Mouse (Mus musculus): ENCODE measurements around the gene Gm20481. TPM values are rescaled to one million over a fixed set of nuclear protein-coding genes. Genes with fewer than 3 reads are reported as not detected.
"Not testable (repeated sequence)": the region's sequence is repeated elsewhere in the genome, so short reads cannot be mapped to it uniquely, and the experiment has no call there.

Gene Gm20481
- polyA plus RNA-seq, 1 experiment from 2014 or later, result 0.36 TPM

GRCm38 (mm10) chr17:34994751-34995150 is 25.0 kb downstream of the Gm20481 start:
- Histone ChIP-seq H3K4me2 (ENCODE audit: low read depth, severe bottlenecking) (no peak overlapping the region), H3K4me1 (ENCODE audit: control insufficient read depth, insufficient read depth, low read length) (peaks cover 2% of the 10 kb centered on the region; the same call in 1 of the 2 replicates), H3K27me3 (ENCODE audit: control insufficient read depth, insufficient read depth, low read length) (no peaks in the 10 kb centered on the region), H3K4me3 (ENCODE audit: low read depth, low read length) (no peak overlapping the region), H3K36me3 (ENCODE audit: control insufficient read depth, insufficient read depth, low read length) (peaks cover 20% of the 10 kb centered on the region), H3K27ac (replicated peaks; ENCODE audit: low read depth, low read length) (no peak overlapping the region), H3K9ac (ENCODE audit: low read length) (no peak overlapping the region), H3K9me3 (ENCODE audit: control insufficient read depth, low read length) (no peaks in the 10 kb centered on the region)
- ATAC-seq (ENCODE audit: insufficient number of reproducible peaks, low FRiP score, low TSS enrichment, low read depth) (no peak), DNase-seq (ENCODE audit: low spot score) (no peak)

GRCm38 (mm10) chr17:34995192-34995591 is 25.5 kb downstream of the Gm20481 start:
- H3K36me3 ChIP-seq (ENCODE audit: control insufficient read depth, insufficient read depth, low read length), result peaks cover 20% of the 10 kb centered on the region
- not testable (repeated sequence) for ATAC-seq (ENCODE audit: insufficient number of reproducible peaks, low FRiP score, low TSS enrichment, low read depth); H3K4me3 ChIP-seq (ENCODE audit: low read depth, low read length); DNase-seq (ENCODE audit: low spot score); H3K27me3 ChIP-seq (ENCODE audit: control insufficient read depth, insufficient read depth, low read length); H3K4me1 ChIP-seq (ENCODE audit: control insufficient read depth, insufficient read depth, low read length); H3K9me3 ChIP-seq (ENCODE audit: control insufficient read depth, low read length); H3K9ac ChIP-seq (ENCODE audit: low read length); H3K4me2 ChIP-seq (ENCODE audit: low read depth, severe bottlenecking); H3K27ac ChIP-seq (replicated peaks; ENCODE audit: low read depth, low read length)
- WGBS, result 95% methylated on average over 4 of the region's 4 CpGs

- not testable (repeated sequence) for H3K27ac ChIP-seq (replicated peaks; ENCODE audit: low read depth, low read length); ATAC-seq (ENCODE audit: insufficient number of reproducible peaks, low FRiP score, low TSS enrichment, low read depth); H3K4me3 ChIP-seq (ENCODE audit: low read depth, low read length); DNase-seq (ENCODE audit: low spot score); H3K9ac ChIP-seq (ENCODE audit: low read length); H3K9me3 ChIP-seq (ENCODE audit: control insufficient read depth, low read length); H3K4me2 ChIP-seq (ENCODE audit: low read depth, severe bottlenecking); H3K27me3 ChIP-seq (ENCODE audit: control insufficient read depth, insufficient read depth, low read length); H3K4me1 ChIP-seq (ENCODE audit: control insufficient read depth, insufficient read depth, low read length)
- 96% methylated on average over 4 of the region's 4 CpGs for WGBS
- H3K36me3 ChIP-seq (ENCODE audit: control insufficient read depth, insufficient read depth, low read length), result peaks cover 20% of the 10 kb centered on the region
Observed at GRCm38 (mm10) chr17:34995927-34996326, 26.2 kb downstream of the Gm20481 start.

GRCm38 (mm10) chr17:34996411-34997141 is 26.9 kb downstream of the Gm20481 start:
- H3K4me2 ChIP-seq (ENCODE audit: low read depth, severe bottlenecking), result peak overlapping the region; percentile 17; the same call in 1 of the 2 replicates
- DNase-seq (ENCODE audit: low spot score) (no peak), ATAC-seq (ENCODE audit: insufficient number of reproducible peaks, low FRiP score, low TSS enrichment, low read depth) (no peak)
- no peak overlapping the region for H3K27ac ChIP-seq (replicated peaks; ENCODE audit: low read depth, low read length)
- no peak overlapping the region for H3K4me3 ChIP-seq (ENCODE audit: low read depth, low read length)
- H3K9ac ChIP-seq (ENCODE audit: low read length), result no peak overlapping the region
- no peaks in the 10 kb centered on the region for H3K9me3 ChIP-seq (ENCODE audit: control insufficient read depth, low read length)
- peaks cover 16% of the 10 kb centered on the region for H3K36me3 ChIP-seq (ENCODE audit: control insufficient read depth, insufficient read depth, low read length)
- H3K27me3 ChIP-seq (ENCODE audit: control insufficient read depth, insufficient read depth, low read length), result no peaks in the 10 kb centered on the region
- WGBS, result 93% methylated on average over 12 of the region's 14 CpGs
- H3K4me1 ChIP-seq (ENCODE audit: control insufficient read depth, insufficient read depth, low read length), result peaks cover 3% of the 10 kb centered on the region; the same call in 1 of the 2 replicates

GRCm38 (mm10) chr17:34997142-34997483 is 27.4 kb downstream of the Gm20481 start:
- no peak overlapping the region for H3K4me3 ChIP-seq (ENCODE audit: low read depth, low read length)
- no peaks in the 10 kb centered on the region for H3K9me3 ChIP-seq (ENCODE audit: control insufficient read depth, low read length)
- no peak overlapping the region for H3K27ac ChIP-seq (replicated peaks; ENCODE audit: low read depth, low read length)
- H3K4me2 ChIP-seq (ENCODE audit: low read depth, severe bottlenecking), result 0 out of 2 replicates have a peak overlapping the region, but pooled peaks have one; percentile 17
- no peaks in the 10 kb centered on the region for H3K27me3 ChIP-seq (ENCODE audit: control insufficient read depth, insufficient read depth, low read length)
- no peak overlapping the region for H3K9ac ChIP-seq (ENCODE audit: low read length)
- DNase-seq (ENCODE audit: low spot score), result no peak
- 95% methylated on average over 5 of the region's 5 CpGs for WGBS
- H3K36me3 ChIP-seq (ENCODE audit: control insufficient read depth, insufficient read depth, low read length), result peaks cover 16% of the 10 kb centered on the region
- no peak for ATAC-seq (ENCODE audit: insufficient number of reproducible peaks, low FRiP score, low TSS enrichment, low read depth)
- peaks cover 3% of the 10 kb centered on the region for H3K4me1 ChIP-seq (ENCODE audit: control insufficient read depth, insufficient read depth, low read length)

- 95% methylated on average over 15 of the region's 15 CpGs for WGBS
- H3K4me3 ChIP-seq (ENCODE audit: low read depth, low read length), result no peak overlapping the region
- H3K27me3 ChIP-seq (ENCODE audit: control insufficient read depth, insufficient read depth, low read length), result no peaks in the 10 kb centered on the region
- H3K4me2 ChIP-seq (ENCODE audit: low read depth, severe bottlenecking), result peak overlapping the region; percentile 40
- H3K36me3 ChIP-seq (ENCODE audit: control insufficient read depth, insufficient read depth, low read length), result peaks cover 16% of the 10 kb centered on the region
- no peak overlapping the region for H3K27ac ChIP-seq (replicated peaks; ENCODE audit: low read depth, low read length)
- peaks cover 16% of the 10 kb centered on the region for H3K4me1 ChIP-seq (ENCODE audit: control insufficient read depth, insufficient read depth, low read length)
- ATAC-seq (ENCODE audit: insufficient number of reproducible peaks, low FRiP score, low TSS enrichment, low read depth) (no peak), DNase-seq (ENCODE audit: low spot score) (no peak)
- H3K9ac ChIP-seq (ENCODE audit: low read length), result no peak overlapping the region
- no peaks in the 10 kb centered on the region for H3K9me3 ChIP-seq (ENCODE audit: control insufficient read depth, low read length)
Observed at GRCm38 (mm10) chr17:34998526-34999430, 29.1 kb downstream of the Gm20481 start.

- Histone ChIP-seq H3K4me3 (ENCODE audit: low read depth, low read length) (peak overlapping the region; percentile 70), H3K27ac (replicated peaks; ENCODE audit: low read depth, low read length) (peak overlapping the region; percentile 94), H3K36me3 (ENCODE audit: control insufficient read depth, insufficient read depth, low read length) (peaks cover 19% of the 10 kb centered on the region), H3K4me2 (ENCODE audit: low read depth, severe bottlenecking) (peak overlapping the region; percentile 82), H3K9ac (ENCODE audit: low read length) (peak overlapping the region; percentile 91), H3K4me1 (ENCODE audit: control insufficient read depth, insufficient read depth, low read length) (peaks cover 16% of the 10 kb centered on the region)
- 27% methylated on average over 29 of the region's 32 CpGs for WGBS
- DNase-seq (ENCODE audit: low spot score), result peak; percentile 60
- not testable (repeated sequence) for H3K27me3 ChIP-seq (ENCODE audit: control insufficient read depth, insufficient read depth, low read length); ATAC-seq (ENCODE audit: insufficient number of reproducible peaks, low FRiP score, low TSS enrichment, low read depth); H3K9me3 ChIP-seq (ENCODE audit: control insufficient read depth, low read length)
Observed at GRCm38 (mm10) chr17:34999871-35000716, 30.4 kb downstream of the Gm20481 start.

All from limb, embryonic 11.5 days (tissue).